Mouse (Mus musculus) heart, postnatal 0 days (tissue): ENCODE measurements at regions not wholly inside any gene's neighbourhood (a gene's known extent, or its start where the extent isn't known, plus 50 kb on each side); places are given as distances from the start of the nearest gene placed in this dataset.
A peak's percentile ranks its signal among the peaks of the same experiment; 100 is the strongest.

Experiments used
- ATAC-seq: fragments of 200-750 bp; cut with Nextera tagmentation; 2 replicates; pipeline ENCODE4 v1.8.0; 2017; ENCODE audit warnings: low read depth, moderate number of reproducible peaks, moderate library complexity; ENCODE audit not compliant: insufficient read depth
- DNase-seq: peaks from one replicate; pipeline ENCODE4 v3.0.0-alpha.2; 2016; ENCODE audit warnings: low spot score
- H3K27ac ChIP-seq: fragments of 300-500 bp; sonication (generic); 2 replicates; pipeline ENCODE4 v1.5.1; 2014; ENCODE audit warnings: low read depth, mild to moderate bottlenecking
- H3K27me3 ChIP-seq: fragments of 300-500 bp; sonication (generic); 2 replicates; pipeline ENCODE4 v1.6.1; 2014; ENCODE audit warnings: low read length, mixed read lengths; ENCODE audit not compliant: control insufficient read depth, insufficient read depth
- H3K36me3 ChIP-seq: fragments of 300-500 bp; sonication (generic); replicated peaks from 2 replicates; pipeline ENCODE4 v1.6.1; 2014; ENCODE audit warnings: low read length, mixed read lengths; ENCODE audit not compliant: control insufficient read depth, insufficient read depth
- H3K4me1 ChIP-seq: fragments of 300-500 bp; sonication (generic); 2 replicates; pipeline ENCODE4 v1.6.1; 2014; ENCODE audit warnings: antibody characterized with exemption; ENCODE audit not compliant: control insufficient read depth, insufficient read depth
- H3K4me2 ChIP-seq: fragments of 300-500 bp; sonication (generic); 2 replicates; pipeline ENCODE4 v1.6.1; 2014; ENCODE audit warnings: low read depth, mild to moderate bottlenecking, low read length, moderate library complexity
- H3K4me3 ChIP-seq: fragments of 300-500 bp; sonication (generic); 2 replicates; pipeline ENCODE4 v1.5.1; 2014; ENCODE audit warnings: low read depth, low read length
- H3K9ac ChIP-seq: fragments of 300-500 bp; sonication (generic); replicated peaks from 2 replicates; pipeline ENCODE4 v1.6.1; 2014; ENCODE audit warnings: low read depth, low read length, mixed read lengths
- H3K9me3 ChIP-seq: fragments of 300-500 bp; sonication (generic); replicated peaks from 2 replicates; pipeline ENCODE4 v1.6.1; 2016; ENCODE audit warnings: low read length; ENCODE audit not compliant: control insufficient read depth
- CTCF ChIP-seq: IDR thresholded peaks from 2 replicates; pipeline ENCODE4 v1.5.1; 2016; ENCODE audit warnings: antibody characterized with exemption, control low read depth, low read depth
- EP300 ChIP-seq: IDR thresholded peaks from 2 replicates; pipeline ENCODE4 v1.6.1; 2016; ENCODE audit warnings: antibody characterized with exemption, low read depth
- WGBS: fragments of 180-500 bp; shearing (Covaris S2); extraction: QIAGEN DNeasy Blood & Tissue Kit; methylation state at CpG from one replicate; pipeline ENCODE4 v1.1.7; 2014; 5-methylcytosine and 5-hydroxymethylcytosine counted together

- no peak overlapping the region for H3K4me2 ChIP-seq
- no peaks in the 10 kb centered on the region for H3K36me3 ChIP-seq
- H3K27ac ChIP-seq, result peak overlapping the region; percentile 76
- WGBS, result 91% methylated on average over 6 of the region's 6 CpGs
- no peaks in the 10 kb centered on the region for H3K27me3 ChIP-seq
- DNase-seq (no peak), ATAC-seq (no peak)
- no peak for TF ChIP-seq EP300
- no peak for TF ChIP-seq CTCF
- no peak overlapping the region for H3K9ac ChIP-seq
- H3K9me3 ChIP-seq, result no peaks in the 10 kb centered on the region
- H3K4me3 ChIP-seq, result no peak overlapping the region
- peaks cover 38% of the 10 kb centered on the region for H3K4me1 ChIP-seq
Observed at GRCm38 (mm10) chr12:79929846-79930245, 183.0 kb downstream of the Zfp36l1 start.

- Histone ChIP-seq H3K27me3 (no peaks in the 10 kb centered on the region), H3K9me3 (no peaks in the 10 kb centered on the region), H3K27ac (peak overlapping the region; percentile 76), H3K4me3 (no peak overlapping the region), H3K9ac (no peak overlapping the region), H3K4me2 (no peak overlapping the region), H3K4me1 (peaks cover 36% of the 10 kb centered on the region), H3K36me3 (no peaks in the 10 kb centered on the region)
- ATAC-seq, result peak; percentile 51; the same call in 1 of the 2 replicates
- WGBS, result 38% methylated on average over 6 of the region's 6 CpGs
- no peak for TF ChIP-seq CTCF
- TF ChIP-seq EP300, result peak; percentile 71
- peak; percentile 71 for DNase-seq
Observed at GRCm38 (mm10) chr12:79928739-79929380, 184.0 kb downstream of the Zfp36l1 start.

- no peak for DNase-seq
- Histone ChIP-seq H3K4me3 (no peak overlapping the region), H3K4me2 (no peak overlapping the region), H3K9ac (no peak overlapping the region), H3K4me1 (peaks cover 35% of the 10 kb centered on the region), H3K9me3 (no peaks in the 10 kb centered on the region), H3K27me3 (no peaks in the 10 kb centered on the region), H3K27ac (peak overlapping the region; percentile 76; the same call in 1 of the 2 replicates), H3K36me3 (no peaks in the 10 kb centered on the region)
- WGBS, result 52% methylated on average over 4 of the region's 4 CpGs
- no peak for TF ChIP-seq CTCF
- no peak for ATAC-seq
Observed at GRCm38 (mm10) chr12:79928298-79928697, 184.5 kb downstream of the Zfp36l1 start.

- H3K36me3 ChIP-seq, result no peaks in the 10 kb centered on the region
- H3K4me3 ChIP-seq, result no peak overlapping the region
- H3K4me2 ChIP-seq, result no peak overlapping the region
- TF ChIP-seq EP300, result no peak
- TF ChIP-seq CTCF, result peak; percentile 65
- peaks cover 35% of the 10 kb centered on the region for H3K4me1 ChIP-seq
- ATAC-seq, result 0 out of 2 replicates have a peak, but pooled peaks have one; percentile 53
- WGBS, result 28% methylated on average over 6 of the region's 6 CpGs
- peak overlapping the region; percentile 68 for H3K27ac ChIP-seq
- no peak overlapping the region; the same call in 1 of the 2 replicates for H3K9ac ChIP-seq
- peak; percentile 64 for DNase-seq
- no peaks in the 10 kb centered on the region for H3K27me3 ChIP-seq
- H3K9me3 ChIP-seq, result no peaks in the 10 kb centered on the region
Observed at GRCm38 (mm10) chr12:79925704-79926588, 186.9 kb downstream of the Zfp36l1 start.

- Histone ChIP-seq H3K4me1 (peaks cover 35% of the 10 kb centered on the region), H3K4me2 (no peak overlapping the region), H3K9ac (no peak overlapping the region; the same call in 1 of the 2 replicates), H3K4me3 (no peak overlapping the region), H3K9me3 (no peaks in the 10 kb centered on the region), H3K27ac (peak overlapping the region; percentile 68), H3K27me3 (no peaks in the 10 kb centered on the region), H3K36me3 (no peaks in the 10 kb centered on the region)
- DNase-seq (peak; percentile 37), ATAC-seq (peak; percentile 18; the same call in 1 of the 2 replicates)
- TF ChIP-seq CTCF, result no peak
- TF ChIP-seq EP300, result no peak
- WGBS, result 37% methylated on average over 16 of the region's 16 CpGs
Observed at GRCm38 (mm10) chr12:79924921-79925703, 187.7 kb downstream of the Zfp36l1 start.
